Mouse (Mus musculus) erythroblast, embryonic 14.5 days (primary cell): ENCODE data around the gene Jmy.

Source experiments
- GATA1 ChIP-seq: IDR thresholded peaks from 2 replicates; pipeline ENCODE4 v1.6.1; 2012; ENCODE audit warnings: low read length, inconsistent platforms, mixed read lengths
- TAL1 ChIP-seq: IDR thresholded peaks from 3 replicates; pipeline ENCODE4 v1.6.1; 2012; ENCODE audit warnings: low read length, inconsistent platforms, mixed read lengths

DNA sequence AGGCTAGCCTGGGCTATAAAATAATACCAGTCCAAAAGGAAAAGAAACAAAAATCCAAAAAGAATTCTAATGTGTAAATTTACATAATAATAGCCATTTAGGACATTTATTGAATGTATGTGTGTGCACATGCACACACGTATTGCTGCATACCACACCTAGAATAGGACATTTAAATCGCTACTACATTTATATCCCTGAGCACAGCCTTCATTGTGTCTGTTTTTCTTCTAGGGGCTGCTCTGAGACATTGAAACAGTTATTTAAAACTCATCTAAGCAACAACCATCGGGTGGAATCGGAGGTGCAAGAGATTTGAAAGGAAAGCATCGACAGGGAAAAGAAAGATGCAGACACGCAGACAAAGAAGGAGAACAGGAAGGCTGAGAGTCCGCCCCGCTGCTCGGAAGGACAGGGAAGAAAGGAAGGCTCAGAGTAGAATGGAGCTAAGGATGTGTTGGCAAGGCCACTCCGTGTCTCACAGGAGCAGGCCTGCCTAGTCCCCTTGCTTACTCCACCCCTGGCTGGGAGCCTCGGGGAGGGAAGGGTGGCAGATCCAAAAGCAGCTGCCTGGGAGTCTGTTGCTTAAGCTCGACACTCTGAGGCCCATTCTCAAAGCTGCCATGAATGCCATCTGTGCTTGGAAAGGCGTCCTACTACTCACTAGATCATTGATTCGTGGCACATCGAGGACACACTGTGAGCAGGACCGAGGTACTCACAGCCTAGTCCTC, 11.0 kb upstream of the Jmy start:
- TF ChIP-seq TAL1 (no peak), GATA1 (no peak)
